Mouse (Mus musculus): Measurements from ENCODE around the gene Sypl.
"Not testable (repeated sequence)": the region's sequence is repeated elsewhere in the genome, so short reads cannot be mapped to it uniquely, and the experiment has no call there.

The Sypl gene

DNA sequence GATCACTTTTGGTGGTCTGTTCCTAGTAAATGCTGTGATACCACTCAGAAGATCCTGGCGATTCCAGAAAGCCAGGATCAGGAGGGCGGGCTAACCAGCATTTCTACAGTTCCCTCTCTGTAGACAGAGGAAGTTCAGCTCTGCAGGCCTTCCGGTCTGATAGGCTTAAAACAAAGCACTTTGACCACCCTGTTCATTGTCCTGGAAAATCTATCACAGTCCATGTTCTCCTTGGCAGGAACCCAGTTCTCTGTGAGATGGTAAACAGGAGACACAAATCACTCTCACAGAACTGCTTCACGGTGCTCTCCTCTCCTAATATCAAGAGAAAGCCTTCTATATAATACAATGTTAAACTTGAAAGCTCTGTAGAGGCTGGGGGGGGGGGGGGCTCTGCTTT, 10.3 kb upstream of the Sypl start:
- no peak for DNase-seq (ENCODE audit: low read depth, low spot score)

DNA sequence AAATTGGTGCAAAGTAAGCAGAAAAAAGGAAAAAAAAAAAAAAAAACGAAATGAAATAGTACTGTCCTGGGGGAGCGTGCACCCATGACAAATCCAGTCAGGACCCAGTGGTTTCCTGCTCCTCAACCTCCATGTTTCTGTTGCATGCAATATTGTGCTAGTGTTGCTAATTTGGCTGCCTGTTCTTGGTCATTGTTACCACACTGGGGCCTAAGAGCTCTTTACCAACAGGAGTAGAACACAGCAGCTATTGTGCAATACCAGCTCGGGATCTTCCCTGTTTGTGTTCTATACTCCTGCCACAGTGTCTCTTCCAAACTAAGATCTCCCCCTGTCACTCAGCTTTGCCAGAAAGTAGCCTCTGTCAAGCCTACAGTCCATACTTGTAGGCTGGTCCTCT, 9.7 kb upstream of the Sypl start:
- no peak for DNase-seq (ENCODE audit: low read depth, low spot score)

DNA sequence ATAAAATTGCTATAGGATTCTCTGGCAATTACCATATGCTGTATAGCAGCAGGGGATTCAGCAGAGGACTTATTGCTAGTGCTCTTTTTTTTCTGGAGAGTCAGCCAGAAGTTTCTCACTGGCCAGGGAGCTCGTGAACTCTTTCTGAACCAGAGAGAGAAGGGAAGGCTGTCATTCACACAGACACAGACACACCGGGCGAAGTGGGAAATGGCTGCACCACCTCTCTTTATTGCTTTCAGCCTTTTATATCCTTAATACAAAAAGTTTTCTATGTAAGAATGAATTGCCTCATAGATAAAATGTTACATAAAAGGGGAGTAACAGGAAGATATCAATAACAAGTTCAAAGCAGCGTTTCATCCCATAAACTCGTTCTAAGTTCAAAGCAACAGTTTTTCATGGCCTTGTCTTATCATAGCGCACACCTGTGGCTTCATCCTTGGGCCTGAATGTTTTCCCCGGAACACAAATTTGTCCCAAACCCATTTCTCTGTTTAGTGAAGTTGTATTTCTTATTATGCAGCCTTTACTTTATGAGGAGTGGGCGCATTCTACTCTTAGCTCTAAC, 8.7 kb upstream of the Sypl start:
- no peak for DNase-seq (ENCODE audit: low read depth, low spot score)

DNA sequence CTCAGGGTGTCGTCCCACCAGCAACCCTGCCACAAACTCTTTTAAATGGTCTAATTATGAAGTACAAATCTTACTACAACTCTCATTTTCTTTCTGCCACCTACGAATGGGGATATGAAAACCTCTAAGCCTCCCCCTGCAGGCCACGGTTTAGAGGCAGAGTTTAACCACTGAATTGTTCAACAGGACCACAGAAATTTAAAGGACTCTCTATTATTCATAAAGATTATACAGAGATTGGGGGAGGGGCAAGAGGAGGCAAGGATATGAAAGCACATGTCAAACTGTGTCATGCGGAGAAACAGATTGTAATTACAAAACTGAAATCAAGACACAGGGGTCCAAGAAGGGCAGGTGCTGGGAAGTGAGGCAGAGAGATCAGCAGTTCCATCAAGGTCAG, 7.3 kb upstream of the Sypl start:
- no peak for DNase-seq (ENCODE audit: low read depth, low spot score)

DNA sequence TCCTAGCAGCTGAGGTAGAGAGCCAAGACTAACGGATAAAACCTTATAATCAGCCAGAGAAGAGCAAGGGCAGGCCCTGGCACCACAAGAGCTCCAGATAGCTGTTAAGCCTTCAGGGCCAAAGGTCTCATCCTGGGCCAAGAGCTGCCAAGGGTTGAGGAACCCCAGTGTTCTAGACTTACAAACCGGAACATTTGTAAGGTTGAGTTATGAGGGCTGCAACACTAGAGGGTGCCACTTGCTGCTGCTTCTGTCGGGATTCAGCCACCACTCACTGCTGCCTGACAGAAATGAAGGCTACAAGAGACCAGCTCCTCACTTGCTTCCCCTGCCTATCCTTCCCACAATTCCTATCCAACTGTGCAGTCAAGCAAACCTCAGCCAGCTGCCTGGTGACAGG, 1.3 kb upstream of the Sypl start:
- no peak for DNase-seq (ENCODE audit: low read depth, low spot score)

DNA sequence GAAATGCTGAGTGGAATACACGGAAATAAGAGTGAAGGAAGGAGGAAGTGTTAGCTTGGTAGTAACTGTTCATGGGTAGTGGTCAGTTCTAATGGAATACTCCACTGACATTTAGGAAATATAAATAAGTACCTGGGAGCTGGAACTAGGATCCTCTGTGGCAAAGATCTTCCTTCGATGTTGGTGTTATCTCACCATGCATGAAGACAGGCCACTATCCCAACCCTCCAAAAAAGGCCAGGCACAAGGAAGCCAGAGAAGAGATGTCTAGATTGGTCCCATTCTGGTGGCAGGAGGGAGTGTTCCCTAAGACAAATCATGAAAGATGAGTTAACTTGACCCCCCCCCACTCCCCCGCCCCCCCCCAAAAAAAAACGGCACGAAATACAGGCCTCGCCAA, 625 bp upstream of the Sypl start:
- no peak for DNase-seq (ENCODE audit: low read depth, low spot score)

DNA sequence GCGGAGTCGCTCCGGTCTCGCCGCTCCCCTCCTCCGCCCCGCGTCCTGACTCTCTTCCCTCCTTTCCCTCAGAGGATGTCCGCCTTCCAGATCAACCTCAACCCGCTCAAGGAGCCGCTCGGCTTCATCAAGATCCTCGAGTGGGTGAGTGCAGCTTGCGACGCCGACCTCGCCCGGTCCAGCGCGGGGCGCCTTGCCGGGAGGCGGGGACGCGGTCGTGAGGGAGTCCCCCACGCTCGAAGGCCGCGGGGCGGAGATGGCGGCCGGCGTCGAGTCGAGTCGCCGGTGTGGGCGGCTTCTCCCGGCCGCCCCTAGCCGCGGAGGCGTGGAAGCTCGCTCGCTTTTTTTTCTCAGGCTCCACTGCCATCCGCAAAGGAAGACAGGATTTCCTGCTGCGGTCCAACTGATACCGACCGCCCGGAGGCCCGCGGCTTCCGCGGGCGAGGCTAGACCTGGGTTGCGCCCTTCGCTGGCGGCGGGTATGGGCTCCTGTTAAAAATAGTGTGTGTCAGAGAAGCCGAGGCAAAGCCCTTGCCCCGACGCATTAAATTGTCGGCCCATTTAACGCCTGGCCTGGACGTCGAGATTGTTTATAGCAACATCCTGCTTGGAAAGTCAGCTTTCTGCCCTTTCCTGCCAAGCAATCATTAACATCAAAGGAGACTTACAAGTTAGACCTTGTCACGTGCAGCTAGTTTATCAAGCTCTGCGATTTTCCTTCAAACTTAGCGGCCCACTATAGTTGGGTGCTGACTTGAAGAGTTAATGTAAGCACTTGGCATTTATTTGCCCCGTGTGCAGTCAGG, 728 bp downstream of the Sypl start:
- DNase-seq (ENCODE audit: low read depth, low spot score), result no peak

DNA sequence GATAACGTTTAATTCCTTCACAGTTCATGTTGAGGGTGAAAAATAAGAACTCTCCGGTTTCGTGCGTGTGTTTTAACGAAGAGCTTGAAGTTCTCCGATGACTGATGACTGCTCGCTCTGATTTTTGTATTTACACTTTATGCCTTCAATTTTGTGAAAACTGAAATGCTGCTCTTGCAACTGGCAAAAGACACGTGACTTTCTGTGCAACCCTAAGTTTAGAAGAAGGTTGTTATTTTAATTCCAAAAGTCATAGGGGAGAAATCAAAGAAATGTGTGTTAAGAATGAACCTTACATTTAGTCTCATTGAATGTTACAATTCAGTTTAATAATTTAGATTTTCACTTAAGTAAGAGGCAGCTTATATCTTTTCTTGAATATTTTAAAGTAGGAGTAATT, 1.3 kb downstream of the Sypl start:
- DNase-seq (ENCODE audit: low read depth, low spot score), result no peak

DNA sequence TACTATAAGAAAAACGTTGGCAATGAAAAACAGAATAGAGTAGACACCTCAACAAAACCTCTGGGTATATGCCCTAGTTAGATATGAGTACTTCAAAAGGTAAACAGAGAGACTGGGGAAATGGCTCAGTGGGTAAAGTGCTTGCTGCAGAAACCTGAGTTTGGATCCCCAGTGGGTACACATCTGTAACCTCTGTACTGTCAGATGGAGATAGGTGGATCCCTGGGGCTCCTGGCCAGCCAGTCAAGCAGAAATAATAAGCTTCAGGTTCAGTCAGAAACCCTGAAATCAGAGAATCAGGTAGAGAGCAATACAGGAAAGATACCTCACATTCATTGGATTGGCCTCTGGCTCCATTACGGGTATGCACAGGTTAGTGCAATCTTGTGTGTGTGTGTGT, 3.5 kb downstream of the Sypl start:
- DNase-seq (ENCODE audit: low read depth, low spot score), result no peak

DNA sequence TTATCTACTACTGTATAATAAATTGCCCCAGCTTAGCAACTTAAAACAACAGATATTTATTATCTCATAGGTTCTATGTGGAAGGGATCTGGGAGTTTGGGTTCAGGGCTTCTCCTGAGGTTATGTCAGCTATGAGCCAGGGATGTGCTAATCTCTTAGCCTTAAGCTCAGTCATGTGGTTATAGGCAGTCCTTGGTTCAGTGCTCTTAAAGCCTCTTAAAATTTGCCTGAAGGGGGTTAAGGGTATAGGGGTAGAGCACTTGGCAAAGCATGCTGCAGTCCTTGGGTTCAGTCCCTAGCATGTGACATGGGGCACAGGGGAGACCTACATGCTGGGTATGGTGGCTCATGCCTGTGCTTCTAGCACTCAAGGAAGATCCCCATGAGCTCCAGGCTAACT, 8.4 kb downstream of the Sypl start:
- DNase-seq (ENCODE audit: low read depth, low spot score), result peak; percentile 29

DNA sequence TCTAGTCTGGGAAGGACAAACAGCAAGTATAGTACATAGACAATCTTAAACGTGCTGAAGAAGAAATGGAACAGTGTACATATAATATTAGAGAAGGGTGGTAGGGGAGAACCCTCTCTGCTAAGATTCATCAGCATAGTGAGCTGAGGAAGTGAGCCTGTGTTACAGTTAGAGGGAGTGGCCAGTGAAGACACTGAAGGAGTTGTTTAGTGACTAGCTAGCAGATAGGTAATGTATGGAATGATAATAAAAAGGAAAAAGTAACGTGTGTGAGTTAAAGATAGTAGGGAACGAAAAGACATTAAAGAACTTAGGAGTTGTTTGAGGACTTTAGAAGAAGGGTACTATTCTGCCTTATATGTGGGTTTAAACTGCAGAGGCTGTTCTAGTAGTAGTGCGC, 10.2 kb downstream of the Sypl start:
- DNase-seq (ENCODE audit: low read depth, low spot score), result no peak

DNA sequence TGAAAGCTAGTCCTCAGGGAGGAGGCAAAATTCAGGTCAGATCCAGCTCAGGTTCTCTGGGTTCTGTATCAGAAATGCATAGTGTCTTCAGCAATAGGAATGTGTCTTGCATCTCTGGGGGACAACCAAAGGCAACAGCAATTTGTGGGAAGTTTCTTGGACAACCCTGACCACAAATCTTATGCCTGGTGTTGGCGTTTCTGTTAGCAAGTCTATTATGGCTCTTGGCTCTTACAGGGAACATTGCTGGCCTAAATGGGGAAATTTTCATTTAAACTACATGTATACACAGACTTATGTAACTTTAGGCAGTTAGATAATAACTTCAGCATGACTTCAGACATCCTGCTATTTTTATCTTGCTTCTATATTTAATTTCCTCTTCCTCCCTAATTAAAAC, 18.6 kb downstream of the Sypl start:
- no peak for DNase-seq (ENCODE audit: low read depth, low spot score)

DNA sequence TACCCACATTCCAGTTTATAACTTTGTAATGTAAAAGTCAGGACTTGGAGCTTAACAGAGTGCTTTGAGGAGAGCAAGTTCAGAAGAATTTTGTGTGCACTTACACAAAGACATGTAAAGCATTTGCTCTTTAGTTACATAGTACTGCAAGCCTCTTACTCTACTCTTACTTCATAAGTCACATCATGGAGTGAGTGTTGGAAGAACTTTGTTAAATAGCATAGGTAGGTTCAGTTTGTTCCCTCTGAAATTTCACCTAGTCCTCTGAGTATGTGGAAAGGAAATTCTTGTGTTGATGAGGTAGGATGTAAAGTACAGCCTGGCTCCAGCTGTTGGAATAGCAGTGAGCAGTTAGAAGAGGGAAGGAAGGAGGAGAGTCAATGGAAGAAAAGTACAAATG, 21.2 kb downstream of the Sypl start:
- no peak for DNase-seq (ENCODE audit: low read depth, low spot score)

DNA sequence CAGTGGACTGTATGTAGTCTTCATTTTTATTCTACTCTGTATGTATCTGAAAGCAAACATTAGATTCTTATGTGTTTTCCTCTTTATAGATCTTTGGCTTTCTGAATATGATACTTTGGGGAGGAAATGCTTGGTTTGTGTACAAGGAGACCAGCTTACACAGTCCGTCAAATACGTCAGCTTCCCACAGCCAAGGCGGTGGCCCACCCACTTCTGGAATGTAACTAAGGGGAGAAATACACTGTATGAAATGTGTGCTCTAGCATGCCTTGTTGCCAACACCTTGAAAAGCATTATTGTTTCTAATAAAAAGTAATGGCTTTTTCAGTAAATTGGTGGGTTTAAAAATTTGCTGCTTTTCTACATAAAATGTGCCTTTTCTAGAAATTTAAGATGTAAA, 21.8 kb downstream of the Sypl start:
- no peak for DNase-seq (ENCODE audit: low read depth, low spot score)

DNA sequence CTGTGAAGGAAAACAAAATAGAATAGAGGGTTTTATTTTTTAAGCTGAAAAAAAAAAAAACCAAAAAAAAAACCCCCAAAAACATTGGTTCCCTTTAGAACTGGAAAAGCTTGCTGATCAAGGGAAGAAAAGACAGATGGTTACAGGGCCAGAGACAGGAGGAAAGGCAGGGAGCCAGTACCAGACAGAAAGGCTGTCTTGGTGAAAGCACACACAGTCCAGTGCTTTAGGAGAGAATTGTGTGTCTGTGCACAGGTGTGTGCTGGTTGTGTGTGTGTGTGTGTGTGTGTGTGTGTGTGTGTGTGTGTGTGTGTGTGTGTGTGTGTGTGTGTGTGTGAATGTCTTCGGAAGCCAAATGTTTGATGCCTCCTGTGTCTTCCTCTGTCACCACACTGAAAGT, 28.9 kb downstream of the Sypl start:
- no peak for DNase-seq (ENCODE audit: low read depth, low spot score)

DNA sequence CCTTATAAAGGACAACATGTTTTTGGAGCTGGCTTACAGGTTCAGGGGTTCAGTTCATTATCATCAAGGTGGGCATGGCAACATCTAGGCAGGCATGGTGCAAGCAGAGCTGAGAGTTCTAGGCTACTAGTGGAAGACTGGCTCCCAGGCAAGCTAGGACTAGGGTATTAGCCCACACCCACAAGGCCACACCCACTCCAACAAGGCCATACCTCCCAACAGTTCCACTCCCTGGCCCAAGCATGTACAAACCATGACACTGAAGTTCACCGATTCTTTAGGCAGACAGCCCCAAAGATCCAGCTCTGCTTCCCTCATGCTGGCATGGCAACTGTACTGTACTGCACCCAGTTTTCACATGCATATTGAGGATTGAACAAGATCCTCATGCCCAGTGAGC, 29.4 kb downstream of the Sypl start:
- DNase-seq (ENCODE audit: low read depth, low spot score), result no peak

DNA sequence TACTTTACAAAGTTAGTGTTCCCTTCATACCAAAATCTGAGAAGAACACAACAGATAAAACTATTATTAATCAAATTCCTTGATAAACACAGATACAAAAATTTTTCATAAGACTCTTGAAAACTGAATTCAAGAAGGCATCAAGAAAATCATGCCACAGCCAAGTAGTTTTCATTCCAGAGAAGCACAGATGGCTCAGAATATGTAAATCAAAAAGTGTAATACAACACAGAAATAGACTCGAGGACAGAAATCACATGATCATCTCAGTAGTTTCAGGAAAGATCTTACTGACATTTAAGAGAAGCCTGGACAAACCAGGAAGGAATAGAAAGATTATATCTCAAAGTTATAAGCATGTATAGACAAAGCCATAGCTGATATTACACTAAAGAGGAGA, 32.6 kb downstream of the Sypl start:
- DNase-seq (ENCODE audit: low read depth, low spot score), result no peak

DNA sequence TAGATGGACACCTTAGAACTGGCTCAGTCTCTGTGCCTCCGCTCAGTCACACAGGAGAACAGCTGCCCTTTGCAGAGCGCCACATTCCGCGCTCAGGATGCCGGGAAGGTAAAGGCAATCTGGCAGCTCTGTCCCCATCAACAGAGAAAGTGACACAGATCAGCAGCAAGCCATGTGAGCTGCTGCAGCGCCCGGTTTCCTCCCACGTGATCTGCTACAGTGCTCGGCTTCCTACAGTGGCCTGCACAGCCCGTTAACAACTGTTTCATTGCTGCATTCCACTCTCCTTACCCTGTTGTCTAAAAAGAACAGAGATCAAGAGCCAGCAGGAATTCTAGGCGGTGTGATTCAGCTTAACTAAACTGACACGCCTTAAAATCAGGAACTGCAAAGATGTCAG, 36.0 kb downstream of the Sypl start:
- no peak for DNase-seq (ENCODE audit: low read depth, low spot score)

DNA sequence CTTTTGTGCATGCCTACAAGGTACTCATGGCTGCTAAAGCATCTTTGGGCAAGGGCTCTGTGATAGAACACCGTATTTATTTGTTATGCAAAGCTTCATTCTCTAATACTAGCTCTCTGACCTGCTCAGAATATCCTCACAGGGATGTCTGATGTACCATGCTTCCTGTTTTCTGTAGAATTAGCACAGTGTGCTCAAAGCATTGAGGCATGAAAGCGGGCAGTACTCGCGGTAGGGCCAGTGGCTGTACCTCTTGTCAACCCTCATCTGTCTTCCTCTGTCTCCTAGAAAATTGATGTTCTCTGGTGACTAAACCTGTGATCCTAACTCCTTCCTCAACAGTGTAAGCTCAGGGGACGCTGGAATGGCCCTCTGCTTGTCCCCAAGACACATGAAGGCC, 40.4 kb downstream of the Sypl start:
- no peak for DNase-seq (ENCODE audit: low read depth, low spot score)

DNA sequence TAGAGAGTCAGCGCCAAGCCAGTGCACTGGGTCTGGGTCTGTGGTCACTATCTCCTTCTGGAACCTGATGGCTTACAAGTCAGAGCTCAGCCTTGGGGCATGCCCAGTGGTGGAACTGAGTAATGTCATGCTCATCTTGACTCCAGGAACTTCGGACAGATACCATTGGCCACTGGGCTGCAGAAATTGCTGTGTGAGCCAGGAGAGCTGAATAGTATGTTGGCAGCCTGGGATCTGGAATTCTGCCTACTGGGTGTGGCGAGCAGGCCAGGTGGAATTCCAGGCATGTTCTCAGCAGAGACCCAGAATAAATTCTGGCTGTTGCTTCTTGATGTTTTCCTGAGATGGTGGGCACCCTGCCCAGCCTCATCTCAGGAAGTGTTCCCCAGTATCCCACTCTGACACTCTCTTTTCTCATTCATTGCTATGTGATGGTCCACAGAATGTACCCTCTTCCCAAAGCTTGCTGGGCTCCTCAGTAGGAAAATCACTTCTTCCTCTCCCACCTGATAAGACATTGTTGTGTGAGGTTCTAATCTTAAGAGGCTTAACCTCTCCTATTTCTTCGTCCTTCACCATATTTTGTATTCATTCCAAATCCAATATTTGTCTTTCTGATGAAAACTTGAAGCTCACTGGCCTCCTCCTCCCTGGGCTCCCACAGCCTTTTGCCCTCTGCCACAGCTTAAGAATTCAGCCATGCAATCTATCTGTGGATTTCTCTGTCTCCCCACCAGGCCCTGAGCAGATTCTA, 41.6 kb downstream of the Sypl start:
- no peak for DNase-seq (ENCODE audit: low read depth, low spot score)

DNA sequence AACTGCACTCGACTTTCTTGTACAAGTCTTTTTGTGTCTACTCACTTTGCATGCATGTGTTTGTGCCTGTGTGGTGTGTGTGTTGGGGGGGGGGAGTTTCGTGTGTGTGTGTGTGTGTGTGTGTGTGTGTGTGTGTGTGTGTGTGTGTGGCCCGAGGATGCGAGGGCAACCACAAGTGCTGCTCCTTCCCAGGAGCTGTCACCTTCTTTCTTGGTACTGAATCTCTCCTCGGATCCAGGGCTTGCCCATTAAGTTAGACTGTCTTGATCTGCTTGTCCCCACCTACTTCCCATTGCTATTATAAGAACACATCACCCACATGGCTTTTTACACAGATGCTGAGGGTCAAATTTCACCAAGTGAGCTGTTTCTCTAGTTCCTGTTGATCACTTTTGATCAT, 45.1 kb downstream of the Sypl start:
- DNase-seq (ENCODE audit: low read depth, low spot score), result no peak

DNA sequence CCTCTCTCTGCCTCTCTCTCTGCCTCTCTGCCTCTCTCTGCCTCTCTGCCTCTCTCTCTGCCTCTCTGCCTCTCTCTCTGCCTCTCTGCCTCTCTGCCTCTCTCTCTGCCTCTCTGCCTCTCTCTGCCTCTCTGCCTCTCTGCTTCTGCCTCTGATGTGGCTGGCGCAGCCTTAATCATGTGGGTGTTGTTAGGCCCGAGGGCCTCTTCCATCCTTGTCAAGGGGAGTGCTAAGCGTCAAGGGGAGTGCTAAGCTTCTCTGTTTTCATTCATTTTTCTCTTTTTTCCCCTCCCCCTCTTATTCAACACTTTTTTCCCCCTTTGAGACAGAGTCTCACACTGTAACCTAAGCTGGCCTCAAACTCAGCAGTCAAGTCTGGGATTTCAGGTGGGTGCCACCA, 46.1 kb downstream of the Sypl start:
- DNase-seq (ENCODE audit: low read depth, low spot score), result not testable (repeated sequence)

DNA sequence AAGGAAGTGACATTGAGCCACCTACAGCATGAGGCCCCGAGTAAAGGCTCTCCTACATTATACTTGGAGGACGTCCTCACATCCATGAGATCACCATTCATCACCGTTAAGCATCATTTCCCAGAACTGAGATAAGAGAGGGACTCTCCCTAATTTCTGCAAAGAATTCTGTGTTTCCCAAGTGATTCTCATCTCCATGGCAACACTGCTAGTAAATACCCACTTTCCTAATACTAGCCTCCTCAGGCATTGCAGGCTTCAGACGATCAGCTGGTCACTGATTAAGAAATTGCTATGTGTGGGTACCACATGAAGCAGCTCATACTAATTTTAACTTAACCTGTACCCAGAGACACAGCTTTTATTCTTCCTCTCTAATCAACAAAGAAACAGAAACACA, 46.7 kb downstream of the Sypl start:
- DNase-seq (ENCODE audit: low read depth, low spot score), result no peak
